Mouse (Mus musculus) neural tube, embryonic 10.5 days (tissue): Measurements from ENCODE around the gene Cd274.

Experiments used
- DNase-seq: peaks from one replicate; pipeline ENCODE4 v3.0.0-alpha.2; 2017; ENCODE audit warnings: low spot score; ENCODE audit errors: extremely low spot score

The Cd274 gene

DNA sequence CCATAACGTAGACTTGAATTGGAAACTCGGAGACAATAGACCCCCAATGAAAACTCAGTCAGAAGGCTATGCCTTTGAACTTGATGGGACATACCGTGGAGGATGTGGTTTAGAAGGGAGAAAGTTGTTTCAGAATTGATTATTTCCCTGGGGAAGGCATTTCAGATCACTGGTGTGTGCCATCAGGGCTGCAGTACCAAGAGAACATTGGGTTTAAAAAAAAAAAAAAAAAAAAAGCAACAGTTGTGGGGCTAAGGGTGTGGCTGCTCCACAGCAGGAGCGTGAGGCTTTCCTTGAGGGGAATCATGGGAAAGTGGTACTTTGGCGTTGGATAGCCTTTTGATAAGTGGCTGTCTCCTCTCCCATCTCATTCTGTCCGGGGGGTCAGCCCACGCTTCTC, 55.5 kb downstream of the Cd274 start:
- no peak for DNase-seq

- no peak for DNase-seq
Observed at GRCm38 (mm10) chr19:29430516-29430915, 63.3 kb downstream of the Cd274 start.

- DNase-seq: no peak
Observed at GRCm38 (mm10) chr19:29430953-29431352, 63.7 kb downstream of the Cd274 start.

GRCm38 (mm10) chr19:29436793-29437479, 69.7 kb downstream of the Cd274 start:
- DNase-seq: no peak
